Mouse (Mus musculus) gastrocnemius, postnatal 14 days (tissue): Measurements from ENCODE around the gene Gm14434. TPM values are rescaled to one million over a fixed set of nuclear protein-coding genes. Genes with fewer than 3 reads are reported as not detected.
"Not testable (repeated sequence)": the region's sequence is repeated elsewhere in the genome, so short reads cannot be mapped to it uniquely, and the experiment has no call there.

Source experiments
- DNase-seq: peaks from one replicate; pipeline ENCODE4 v3.0.0; 2021; ENCODE audit warnings: mixed read lengths
- intact Hi-C: fragments of 180-260 bp; cut with DNase I; formaldehyde crosslinking; loops from one replicate; pipeline ENCODE4 v1.15.1; 2025; ENCODE audit warnings: low total_unique reads
- long read RNA-seq, 2 experiments: library from polyadenylated mRNA; stranded (forward); transcript quantifications; one replicate each; pipeline ENCODE4 v2.0.0; 2021
- total RNA-seq, 2 experiments: library from RNA; stranded (reverse); gene quantifications; 2 replicates each; pipeline ENCODE4 v1.2.3; 2021

The Gm14434 gene
- total RNA-seq = under 1 TPM in 1 of 2 experiments, not detected in 1; 0.93 TPM
- long read RNA-seq, experiment 1, partial matches to known transcripts = 0 of 1 reads
- long read RNA-seq, experiment 1, other reads (novel, unspliced or antisense) = 1 of 1 reads
- long read RNA-seq, experiment 2, partial matches to known transcripts = 1 of 1 reads
- long read RNA-seq, experiment 2, other reads (novel, unspliced or antisense) = 0 of 1 reads

- intact Hi-C loops, DNase-seq: not testable (repeated sequence)
Observed at GRCm38 (mm10) chr2:176486683-176487082, at the start of gene Gm14434. TSS of gene Gm14434 (minus strand) at chr2:176486783.

GRCm38 (mm10) chr2:176520756-176521155 is 34.2 kb upstream of the Gm14434 start, which contains the start of gene Zfp967:
TSS of gene Zfp967 (plus strand) at chr2:176521056.
- DNase-seq, intact Hi-C loops: not testable (repeated sequence)

GRCm38 (mm10) chr2:176423294-176423693 is 63.3 kb downstream of the Gm14434 start, which contains the start of gene Gm14435:
TSS of gene Gm14435 (plus strand) at chr2:176423594.
- DNase-seq, intact Hi-C loops: not testable (repeated sequence)

Other genes with a start within 250 kb of the Gm14434 start
- not detected for gene Gm11009, start 167.3 kb downstream of the Gm14434 start, total RNA-seq
- gene Gm14435, start 63.2 kb downstream of the Gm14434 start, total RNA-seq = 1 to 10 TPM; 4.5 to 7.8 TPM
- not detected for gene Zfp967, start 34.3 kb upstream of the Gm14434 start, total RNA-seq
- gene Gm14308, start 149.6 kb upstream of the Gm14434 start, total RNA-seq = 1 to 10 TPM; 1.0 to 1.8 TPM
- 1 to 10 TPM; 7.5 to 8.5 TPM for gene Zfp973, start 183.7 kb upstream of the Gm14434 start, total RNA-seq
- 1 to 10 TPM; 5.7 to 6.2 TPM for gene Gm14305, start 221.5 kb upstream of the Gm14434 start, total RNA-seq